Mouse (Mus musculus): ENCODE data around the gene Plbd2.

The Plbd2 gene

GRCm38 (mm10) chr5:120447305-120447704 lies 56.1 kb downstream of the Plbd2 start:
- 0 out of 2 replicates have a peak, but pooled peaks cover 3% of the 10 kb centered on the region for H3K27me3 ChIP-seq (ENCODE audit: control insufficient read depth, insufficient read depth, low read length, poor library complexity, severe bottlenecking)
- DNase-seq (ENCODE audit: low read depth, low spot score) = no peak
- no peaks in the 10 kb centered on the region for H3K36me3 ChIP-seq (ENCODE audit: control insufficient read depth, insufficient read depth, low read length, poor library complexity, severe bottlenecking)

DNA sequence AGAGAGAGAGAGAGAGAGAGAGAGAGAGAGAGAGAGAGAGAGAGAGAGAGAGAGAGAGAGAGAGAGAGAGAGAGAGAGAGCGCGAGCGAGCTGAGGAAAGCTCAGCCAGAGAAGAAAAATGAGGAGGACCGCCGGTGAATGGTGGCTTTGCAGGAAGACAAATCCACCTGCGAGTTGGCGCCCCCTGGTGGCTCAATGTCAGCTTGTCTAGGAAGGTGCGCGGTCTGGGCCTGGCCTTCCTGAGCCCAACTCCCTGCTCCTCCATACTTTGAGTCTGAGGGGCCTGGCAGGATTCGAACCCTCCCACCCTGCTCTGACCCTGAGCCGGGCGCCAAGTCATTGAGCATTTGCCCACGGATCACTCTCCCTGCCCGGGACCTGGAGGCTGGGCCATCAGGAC lies 62.7 kb downstream of the Plbd2 start:
- peak; percentile 80 for DNase-seq (ENCODE audit: low read depth, low spot score)
- Histone ChIP-seq H3K36me3 (ENCODE audit: control insufficient read depth, insufficient read depth, low read length, poor library complexity, severe bottlenecking) (no peaks in the 10 kb centered on the region), H3K27me3 (ENCODE audit: control insufficient read depth, insufficient read depth, low read length, poor library complexity, severe bottlenecking) (no peaks in the 10 kb centered on the region; the same call in none of the 2 replicates)

- DNase-seq (ENCODE audit: low read depth, low spot score) = no peak
- Histone ChIP-seq H3K27me3 (ENCODE audit: control insufficient read depth, insufficient read depth, low read length, poor library complexity, severe bottlenecking) (no peaks in the 10 kb centered on the region; the same call in none of the 2 replicates), H3K36me3 (ENCODE audit: control insufficient read depth, insufficient read depth, low read length, poor library complexity, severe bottlenecking) (no peaks in the 10 kb centered on the region)
Observed at GRCm38 (mm10) chr5:120439887-120440670, 63.3 kb downstream of the Plbd2 start.

DNA sequence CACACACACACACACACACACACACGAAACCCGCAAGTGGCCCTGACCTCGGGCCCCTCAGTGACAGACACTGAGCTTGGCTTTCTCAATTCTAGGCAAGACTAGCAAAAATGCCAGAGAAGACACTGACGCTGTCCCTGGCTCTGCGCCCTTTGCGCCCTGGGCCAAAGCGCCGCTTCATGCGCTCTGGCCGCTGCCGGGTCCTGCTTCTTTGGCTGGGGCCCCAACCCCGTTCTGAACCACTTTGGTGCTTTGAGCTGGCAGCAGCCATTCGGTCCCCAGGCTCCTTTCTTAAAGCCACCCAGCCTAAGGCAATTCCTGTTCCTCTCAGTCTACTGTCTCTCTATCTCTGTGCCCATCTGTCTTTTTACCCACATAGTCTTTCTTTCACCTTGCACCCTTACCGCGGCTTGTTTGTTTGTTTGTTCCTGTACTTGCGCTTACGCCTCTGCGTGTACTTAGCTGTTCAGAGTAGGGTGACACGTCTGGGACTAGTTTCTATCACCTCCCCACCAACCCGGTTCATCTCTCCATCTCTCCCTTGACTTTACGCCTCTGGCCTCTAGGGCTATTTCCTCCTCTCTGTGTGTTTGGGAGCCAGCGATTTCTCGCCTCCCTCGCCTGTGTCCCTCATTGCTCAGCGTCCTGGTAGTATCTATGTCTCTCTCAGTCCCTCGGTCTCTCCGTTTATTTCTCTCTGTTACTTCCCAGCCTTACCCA lies 64.3 kb downstream of the Plbd2 start:
- H3K36me3 ChIP-seq (ENCODE audit: control insufficient read depth, insufficient read depth, low read length, poor library complexity, severe bottlenecking) = no peaks in the 10 kb centered on the region
- no peak for DNase-seq (ENCODE audit: low read depth, low spot score)
- H3K27me3 ChIP-seq (ENCODE audit: control insufficient read depth, insufficient read depth, low read length, poor library complexity, severe bottlenecking) = no peaks in the 10 kb centered on the region; the same call in none of the 2 replicates

DNA sequence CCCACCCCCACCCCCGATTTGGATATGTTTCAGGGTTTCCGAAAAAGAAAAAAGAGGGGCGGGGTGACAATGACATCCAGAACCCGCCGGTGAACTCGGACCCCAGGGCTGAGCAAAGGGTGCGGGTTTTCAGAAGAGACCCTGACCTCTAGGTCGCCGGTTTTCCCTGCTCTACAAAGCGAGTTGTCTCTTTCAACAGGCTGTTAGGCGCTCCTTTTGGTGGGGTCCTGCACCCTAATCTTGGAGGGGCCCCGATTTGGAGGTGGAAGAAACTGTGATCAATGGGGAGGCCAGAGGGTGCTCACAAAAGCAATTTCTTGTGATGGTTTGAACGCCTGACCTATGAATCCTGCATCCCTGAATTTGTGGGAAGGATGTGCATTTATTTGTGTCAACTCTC lies 65.0 kb downstream of the Plbd2 start:
- H3K36me3 ChIP-seq (ENCODE audit: control insufficient read depth, insufficient read depth, low read length, poor library complexity, severe bottlenecking) = no peaks in the 10 kb centered on the region
- no peak for DNase-seq (ENCODE audit: low read depth, low spot score)
- H3K27me3 ChIP-seq (ENCODE audit: control insufficient read depth, insufficient read depth, low read length, poor library complexity, severe bottlenecking) = no peaks in the 10 kb centered on the region; the same call in none of the 2 replicates

GRCm38 (mm10) chr5:120437986-120438385 lies 65.4 kb downstream of the Plbd2 start:
- Histone ChIP-seq H3K27me3 (ENCODE audit: control insufficient read depth, insufficient read depth, low read length, poor library complexity, severe bottlenecking) (no peaks in the 10 kb centered on the region; the same call in none of the 2 replicates), H3K36me3 (ENCODE audit: control insufficient read depth, insufficient read depth, low read length, poor library complexity, severe bottlenecking) (no peaks in the 10 kb centered on the region)
- no peak for DNase-seq (ENCODE audit: low read depth, low spot score)

DNA sequence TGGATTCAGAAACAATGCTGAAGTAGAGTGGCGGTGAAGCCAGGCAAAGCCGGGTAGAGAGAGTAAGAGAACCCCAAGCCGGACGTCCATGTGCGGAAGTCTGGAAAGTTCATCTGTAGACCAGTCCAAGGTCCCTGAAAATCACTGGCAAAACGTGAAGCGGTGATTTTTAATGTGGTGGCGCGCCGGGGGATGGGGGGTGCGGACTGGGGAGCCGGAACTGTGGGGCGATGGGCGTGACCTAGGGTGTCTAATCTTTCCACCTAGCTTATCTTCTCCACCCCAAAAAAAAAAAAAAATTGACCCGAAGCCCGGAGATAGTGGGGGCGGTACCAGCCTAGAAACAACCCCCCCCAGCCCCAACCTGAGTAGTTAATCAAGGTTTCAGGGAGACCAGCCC lies 65.9 kb downstream of the Plbd2 start:
- no peaks in the 10 kb centered on the region for H3K36me3 ChIP-seq (ENCODE audit: control insufficient read depth, insufficient read depth, low read length, poor library complexity, severe bottlenecking)
- DNase-seq (ENCODE audit: low read depth, low spot score) = no peak
- no peaks in the 10 kb centered on the region; the same call in none of the 2 replicates for H3K27me3 ChIP-seq (ENCODE audit: control insufficient read depth, insufficient read depth, low read length, poor library complexity, severe bottlenecking)

- DNase-seq (ENCODE audit: low read depth, low spot score) = no peak
- H3K27me3 ChIP-seq (ENCODE audit: control insufficient read depth, insufficient read depth, low read length, poor library complexity, severe bottlenecking) = no peaks in the 10 kb centered on the region; the same call in none of the 2 replicates
- H3K36me3 ChIP-seq (ENCODE audit: control insufficient read depth, insufficient read depth, low read length, poor library complexity, severe bottlenecking) = no peaks in the 10 kb centered on the region
Observed at GRCm38 (mm10) chr5:120436885-120437495, 66.4 kb downstream of the Plbd2 start.

DNA sequence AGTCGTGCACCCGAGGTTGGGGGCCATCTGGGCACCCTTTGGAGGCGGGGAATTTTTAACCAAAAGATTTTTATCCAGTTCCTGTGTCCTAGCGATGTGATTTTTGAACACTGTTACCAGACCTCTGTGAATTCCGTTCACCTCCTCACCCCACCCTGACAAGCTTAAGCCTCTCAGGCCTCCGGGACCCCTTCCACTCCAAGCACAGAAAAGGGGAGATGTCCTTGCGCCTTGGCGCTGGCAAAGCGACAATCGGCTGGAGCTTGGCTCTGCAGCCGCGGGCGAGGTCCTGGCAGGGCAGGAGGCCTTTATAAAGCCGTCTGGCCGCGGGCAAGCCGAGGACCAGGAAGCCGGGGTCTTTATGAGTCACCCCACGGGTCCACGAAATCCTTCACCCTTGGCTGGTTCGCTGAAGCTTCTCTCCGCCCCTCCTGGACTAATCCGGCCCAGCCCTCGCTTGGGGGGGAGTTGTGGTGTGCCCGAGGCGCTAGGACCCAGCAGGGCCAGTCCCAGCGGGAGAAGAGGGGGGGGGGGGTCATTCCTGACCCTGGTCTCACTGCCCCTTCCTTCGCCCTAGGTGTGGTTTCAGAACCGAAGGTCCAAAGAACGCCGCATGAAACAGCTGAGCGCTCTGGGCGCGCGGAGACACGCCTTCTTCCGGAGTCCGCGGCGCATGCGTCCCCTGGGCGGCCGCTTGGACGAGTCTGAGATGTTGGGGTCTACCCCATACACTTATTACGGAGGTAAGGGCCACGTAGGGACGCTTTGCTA lies 67.5 kb downstream of the Plbd2 start:
- Histone ChIP-seq H3K36me3 (ENCODE audit: control insufficient read depth, insufficient read depth, low read length, poor library complexity, severe bottlenecking) (no peaks in the 10 kb centered on the region), H3K27me3 (ENCODE audit: control insufficient read depth, insufficient read depth, low read length, poor library complexity, severe bottlenecking) (no peaks in the 10 kb centered on the region; the same call in none of the 2 replicates)
- no peak for DNase-seq (ENCODE audit: low read depth, low spot score)

DNA sequence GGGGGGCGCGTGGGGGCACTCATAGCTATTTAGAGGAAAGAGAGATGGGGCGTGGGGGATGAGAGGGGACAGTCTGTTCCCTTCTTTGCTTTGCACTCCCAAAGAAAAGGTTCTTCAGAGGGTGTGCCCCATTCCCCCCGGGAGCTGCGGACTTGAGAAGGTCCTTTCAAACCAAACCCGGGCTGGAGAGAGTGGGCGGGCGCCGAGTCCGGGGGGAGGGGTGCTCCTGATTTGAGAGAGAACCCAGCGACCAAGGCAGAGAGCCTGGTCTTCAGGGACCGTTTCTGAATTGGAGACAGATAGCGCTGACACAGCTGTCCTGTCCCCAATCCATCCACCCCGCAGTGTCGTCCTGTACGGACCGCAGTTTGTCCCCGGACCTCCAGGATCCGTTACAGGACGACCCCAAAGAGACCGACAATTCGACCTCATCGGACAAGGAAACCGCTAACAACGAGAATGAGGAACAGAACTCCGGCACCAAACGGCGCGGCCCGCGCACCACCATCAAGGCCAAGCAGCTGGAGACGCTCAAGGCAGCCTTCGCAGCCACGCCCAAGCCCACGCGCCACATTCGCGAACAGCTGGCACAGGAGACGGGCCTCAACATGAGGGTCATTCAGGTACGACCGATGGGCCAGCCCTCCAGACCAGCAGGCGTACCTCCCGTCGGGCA lies 68.3 kb downstream of the Plbd2 start:
- DNase-seq (ENCODE audit: low read depth, low spot score) = no peak
- Histone ChIP-seq H3K27me3 (ENCODE audit: control insufficient read depth, insufficient read depth, low read length, poor library complexity, severe bottlenecking) (no peaks in the 10 kb centered on the region; the same call in none of the 2 replicates), H3K36me3 (ENCODE audit: control insufficient read depth, insufficient read depth, low read length, poor library complexity, severe bottlenecking) (no peaks in the 10 kb centered on the region)

DNA sequence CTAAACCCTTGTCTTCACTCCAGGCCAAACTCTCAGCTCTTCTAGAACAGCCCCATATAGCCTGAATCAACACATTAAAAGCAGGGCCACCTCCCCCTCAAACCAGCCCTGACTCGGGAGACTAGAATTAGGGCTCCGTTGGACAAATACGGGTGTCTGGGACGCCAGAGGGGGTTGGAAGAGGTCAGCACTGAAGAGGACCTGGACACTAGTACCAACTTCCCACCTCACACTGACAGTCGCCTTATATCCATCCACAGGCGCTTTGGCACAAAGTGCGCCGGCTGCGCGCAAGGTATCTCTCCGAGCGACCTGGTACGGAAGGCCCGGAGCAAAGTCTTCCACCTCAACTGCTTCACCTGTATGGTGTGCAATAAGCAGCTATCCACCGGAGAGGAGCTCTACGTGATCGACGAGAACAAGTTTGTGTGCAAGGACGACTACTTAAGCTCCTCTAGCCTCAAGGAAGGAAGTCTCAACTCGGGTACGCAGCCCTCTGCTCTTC lies 69.1 kb downstream of the Plbd2 start:
- DNase-seq (ENCODE audit: low read depth, low spot score) = no peak
- Histone ChIP-seq H3K27me3 (ENCODE audit: control insufficient read depth, insufficient read depth, low read length, poor library complexity, severe bottlenecking) (no peaks in the 10 kb centered on the region; the same call in none of the 2 replicates), H3K36me3 (ENCODE audit: control insufficient read depth, insufficient read depth, low read length, poor library complexity, severe bottlenecking) (no peaks in the 10 kb centered on the region)

All from splenic B cell, adult 2 months (primary cell).